Mouse (Mus musculus): ENCODE measurements around the gene Chst4. TPM values are rescaled to one million over a fixed set of nuclear protein-coding genes. Genes with fewer than 3 reads are reported as not detected.
A peak's percentile ranks its signal among the peaks of the same experiment; 100 is the strongest.

Gene Chst4
- 0.18 and 0.46 TPM in 2 replicates for polyA plus RNA-seq (2012; rRNA removed)

GRCm38 (mm10) chr8:110039659-110040058 is at the start of gene Chst4:
Gene Chst4, minus strand, starts transcription at chr8:110039740.
- 82% methylated on average over 5 of the region's 5 CpGs for WGBS
- Histone ChIP-seq H3K27ac (ENCODE audit: insufficient read depth, low read length) (no peak within 1 kb of the TSS), H3K4me3 (ENCODE audit: extremely low read depth, insufficient read depth, insufficient read length) (no peak within 1 kb of the TSS), H3K4me1 (ENCODE audit: control insufficient read depth, insufficient read depth, insufficient read length) (no peaks in the 10 kb centered on the region), H3K27me3 (ENCODE audit: control insufficient read depth, insufficient read depth, low read length) (no peaks in the 10 kb centered on the region), H3K36me3 (ENCODE audit: control insufficient read depth, insufficient read depth, low read length) (no peaks in the 10 kb centered on the region)
- TF ChIP-seq CTCF (IDR thresholded peaks at IDR 0.05; ENCODE audit: extremely low read depth, insufficient read depth, insufficient read length, insufficient replicate concordance) (no peak), POLR2A (IDR thresholded peaks at IDR 0.05; ENCODE audit: low read depth, low read length) (no peak)
- no peak for DNase-seq (ENCODE audit: low read depth in 1 of 2, low spot score in 2 of 2)

GRCm38 (mm10) chr8:110082416-110083105 is 43.0 kb upstream of the Chst4 start:
- no peak for TF ChIP-seq POLR2A (IDR thresholded peaks at IDR 0.05; ENCODE audit: low read depth, low read length)
- TF ChIP-seq CTCF (IDR thresholded peaks at IDR 0.05; ENCODE audit: extremely low read depth, insufficient read depth, insufficient read length, insufficient replicate concordance), result no peak
- no peaks in the 10 kb centered on the region for H3K36me3 ChIP-seq (ENCODE audit: control insufficient read depth, insufficient read depth, low read length)
- no peaks in the 10 kb centered on the region for H3K27me3 ChIP-seq (ENCODE audit: control insufficient read depth, insufficient read depth, low read length)

GRCm38 (mm10) chr8:110079282-110080221 is 40.0 kb upstream of the Chst4 start, which contains the start of gene Zfp612:
Gene Zfp612, plus strand, starts transcription at chr8:110079746.
- DNase-seq (ENCODE audit: low read depth in 1 of 2, low spot score in 2 of 2), result peak in 1 of 2 experiments; percentile 12
- Histone ChIP-seq H3K27ac (ENCODE audit: insufficient read depth, low read length) (no peak within 1 kb of the TSS), H3K27me3 (ENCODE audit: control insufficient read depth, insufficient read depth, low read length) (no peaks in the 10 kb centered on the region), H3K4me3 (ENCODE audit: extremely low read depth, insufficient read depth, insufficient read length) (peak within 1 kb of the TSS; percentile 63), H3K4me1 (ENCODE audit: control insufficient read depth, insufficient read depth, insufficient read length) (peaks cover 5% of the 10 kb centered on the region), H3K36me3 (ENCODE audit: control insufficient read depth, insufficient read depth, low read length) (no peaks in the 10 kb centered on the region)
- TF ChIP-seq CTCF (IDR thresholded peaks at IDR 0.05; ENCODE audit: extremely low read depth, insufficient read depth, insufficient read length, insufficient replicate concordance) (no peak), POLR2A (IDR thresholded peaks at IDR 0.05; ENCODE audit: low read depth, low read length) (no peak)
- WGBS, result 11% methylated on average over 54 of the region's 54 CpGs

More at GRCm38 (mm10) chr8:110082416-110083105, 43.0 kb upstream of the Chst4 start:
- H3K27ac ChIP-seq (ENCODE audit: insufficient read depth, low read length), result no peak overlapping the region
- no peak overlapping the region for H3K4me3 ChIP-seq (ENCODE audit: extremely low read depth, insufficient read depth, insufficient read length)
- H3K4me1 ChIP-seq (ENCODE audit: control insufficient read depth, insufficient read depth, insufficient read length), result peaks cover 5% of the 10 kb centered on the region
- 87% methylated on average over 11 of the region's 11 CpGs for WGBS
- no peak for DNase-seq (ENCODE audit: low read depth in 1 of 2, low spot score in 2 of 2)

GRCm38 (mm10) chr8:110074496-110074895 is 35.0 kb upstream of the Chst4 start:
- H3K27ac ChIP-seq (ENCODE audit: insufficient read depth, low read length), result no peak overlapping the region
- WGBS, result 65% methylated on average over 8 of the region's 8 CpGs
- DNase-seq (ENCODE audit: low read depth in 1 of 2, low spot score in 2 of 2), result no peak
- no peaks in the 10 kb centered on the region for H3K27me3 ChIP-seq (ENCODE audit: control insufficient read depth, insufficient read depth, low read length)
- no peaks in the 10 kb centered on the region for H3K36me3 ChIP-seq (ENCODE audit: control insufficient read depth, insufficient read depth, low read length)
- H3K4me1 ChIP-seq (ENCODE audit: control insufficient read depth, insufficient read depth, insufficient read length), result no peaks in the 10 kb centered on the region; the same call in 1 of the 2 replicates
- no peak overlapping the region for H3K4me3 ChIP-seq (ENCODE audit: extremely low read depth, insufficient read depth, insufficient read length)
- no peak for TF ChIP-seq POLR2A (IDR thresholded peaks at IDR 0.05; ENCODE audit: low read depth, low read length)
- TF ChIP-seq CTCF (IDR thresholded peaks at IDR 0.05; ENCODE audit: extremely low read depth, insufficient read depth, insufficient read length, insufficient replicate concordance), result no peak

- H3K4me1 ChIP-seq (ENCODE audit: control insufficient read depth, insufficient read depth, insufficient read length), result no peaks in the 10 kb centered on the region
- H3K27me3 ChIP-seq (ENCODE audit: control insufficient read depth, insufficient read depth, low read length), result no peaks in the 10 kb centered on the region
- TF ChIP-seq POLR2A (IDR thresholded peaks at IDR 0.05; ENCODE audit: low read depth, low read length) (no peak), CTCF (IDR thresholded peaks at IDR 0.05; ENCODE audit: extremely low read depth, insufficient read depth, insufficient read length, insufficient replicate concordance) (peak; percentile 71; the same call in 1 of the 2 replicates)
- no peak overlapping the region for H3K27ac ChIP-seq (ENCODE audit: insufficient read depth, low read length)
- peak; percentile 9 to 12 for DNase-seq (ENCODE audit: low read depth in 1 of 2, low spot score in 2 of 2)
- no peak overlapping the region for H3K4me3 ChIP-seq (ENCODE audit: extremely low read depth, insufficient read depth, insufficient read length)
- H3K36me3 ChIP-seq (ENCODE audit: control insufficient read depth, insufficient read depth, low read length), result no peaks in the 10 kb centered on the region
- 18% methylated on average over 9 of the region's 9 CpGs for WGBS
These were observed 32.1 kb upstream of the Chst4 start for GRCm38 (mm10) chr8:110071600-110071999.

- Histone ChIP-seq H3K27me3 (ENCODE audit: control insufficient read depth, insufficient read depth, low read length) (no peaks in the 10 kb centered on the region), H3K4me3 (ENCODE audit: extremely low read depth, insufficient read depth, insufficient read length) (no peak overlapping the region), H3K4me1 (ENCODE audit: control insufficient read depth, insufficient read depth, insufficient read length) (no peaks in the 10 kb centered on the region), H3K36me3 (ENCODE audit: control insufficient read depth, insufficient read depth, low read length) (no peaks in the 10 kb centered on the region), H3K27ac (ENCODE audit: insufficient read depth, low read length) (no peak overlapping the region)
- TF ChIP-seq CTCF (IDR thresholded peaks at IDR 0.05; ENCODE audit: extremely low read depth, insufficient read depth, insufficient read length, insufficient replicate concordance), result no peak
- no peak for TF ChIP-seq POLR2A (IDR thresholded peaks at IDR 0.05; ENCODE audit: low read depth, low read length)
- DNase-seq (ENCODE audit: low read depth in 1 of 2, low spot score in 2 of 2), result no peak
- WGBS, result 87% methylated on average over 4 of the region's 4 CpGs
These were observed 30.2 kb upstream of the Chst4 start for GRCm38 (mm10) chr8:110069706-110070105.
